Mouse (Mus musculus): ENCODE data around the gene Prep. TPM values are rescaled to one million over a fixed set of nuclear protein-coding genes. Genes with fewer than 3 reads are reported as not detected.
"Not testable (repeated sequence)": the region's sequence is repeated elsewhere in the genome, so short reads cannot be mapped to it uniquely, and the experiment has no call there.

The Prep gene
- polyA plus RNA-seq, 1 experiment: 5.2 TPM

DNA sequence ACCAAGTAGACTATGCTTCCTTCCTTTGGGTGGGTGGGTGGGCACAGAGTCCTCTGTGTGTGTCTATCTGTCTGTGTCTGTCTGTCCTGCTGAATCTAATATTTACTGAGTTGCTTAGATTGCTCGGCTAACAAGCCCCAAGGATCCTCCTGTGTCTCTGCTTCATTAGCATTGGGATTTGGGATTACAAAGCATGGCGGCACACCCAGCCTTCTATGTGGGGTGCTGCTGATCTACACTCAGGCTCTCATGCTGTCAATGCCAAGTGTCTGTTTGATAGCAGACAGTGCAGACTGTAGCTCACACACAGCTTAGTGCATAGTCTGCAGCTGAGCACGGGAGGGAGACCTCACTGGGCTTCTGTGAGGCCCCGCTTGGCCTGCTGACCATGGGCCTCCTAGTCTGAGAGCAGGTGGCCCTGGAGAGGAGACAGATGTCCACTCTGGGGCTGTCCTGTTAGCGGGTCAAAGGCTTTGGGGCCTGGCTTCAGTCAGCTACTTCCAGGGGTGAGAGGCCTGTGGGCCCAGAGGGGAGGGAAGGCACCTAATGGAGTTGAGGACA is 8.6 kb downstream of the Prep start:
- Histone ChIP-seq H3K36me3 (ENCODE audit: control insufficient read depth, insufficient read depth, low read length) (peaks cover 15% of the 10 kb centered on the region), H3K4me3 (ENCODE audit: low read depth, low read length) (no peak overlapping the region), H3K27ac (ENCODE audit: insufficient read depth, low read depth, low read length) (no peak overlapping the region), H3K27me3 (ENCODE audit: control insufficient read depth, insufficient read depth, low read length) (no peaks in the 10 kb centered on the region), H3K4me1 (ENCODE audit: control insufficient read depth, insufficient read depth, insufficient read length, low read length) (peaks cover 6% of the 10 kb centered on the region)
- no peak for TF ChIP-seq POLR2A (IDR thresholded peaks at IDR 0.05; ENCODE audit: low read depth, low read length)
- no peak for TF ChIP-seq CTCF (IDR thresholded peaks at IDR 0.05; ENCODE audit: extremely low read depth, insufficient read length, insufficient replicate concordance, low read depth, low read length)
- 82% methylated on average over 5 of the region's 5 CpGs for WGBS

DNA sequence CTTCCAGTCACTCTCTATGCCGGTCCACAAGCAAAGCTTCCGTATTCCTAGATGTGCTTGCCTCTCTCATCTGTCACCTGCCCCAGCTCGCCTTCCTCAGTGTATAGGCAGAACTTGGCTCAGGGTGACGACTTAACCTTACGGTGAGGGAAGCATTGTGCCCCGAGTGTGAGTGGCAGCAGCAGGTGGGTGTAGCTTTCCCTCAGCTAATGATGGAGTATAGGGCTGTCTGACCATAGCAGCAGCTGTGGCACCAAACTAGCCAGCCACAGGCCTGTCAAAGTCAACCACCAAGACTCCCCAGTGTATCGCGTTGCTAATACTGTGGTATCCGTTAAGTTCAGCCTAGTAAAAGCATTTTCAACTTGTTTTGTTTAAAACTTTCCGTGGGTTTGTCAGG is 9.6 kb downstream of the Prep start:
- Histone ChIP-seq H3K36me3 (ENCODE audit: control insufficient read depth, insufficient read depth, low read length) (peaks cover 17% of the 10 kb centered on the region), H3K27ac (ENCODE audit: insufficient read depth, low read depth, low read length) (no peak overlapping the region), H3K4me3 (ENCODE audit: low read depth, low read length) (no peak overlapping the region), H3K4me1 (ENCODE audit: control insufficient read depth, insufficient read depth, insufficient read length, low read length) (peaks cover under 1% of the 10 kb centered on the region; the same call in 1 of the 2 replicates), H3K27me3 (ENCODE audit: control insufficient read depth, insufficient read depth, low read length) (no peaks in the 10 kb centered on the region)
- TF ChIP-seq CTCF (IDR thresholded peaks at IDR 0.05; ENCODE audit: extremely low read depth, insufficient read length, insufficient replicate concordance, low read depth, low read length): no peak
- no peak for TF ChIP-seq POLR2A (IDR thresholded peaks at IDR 0.05; ENCODE audit: low read depth, low read length)
- WGBS: 84% methylated on average over 10 of the region's 10 CpGs

DNA sequence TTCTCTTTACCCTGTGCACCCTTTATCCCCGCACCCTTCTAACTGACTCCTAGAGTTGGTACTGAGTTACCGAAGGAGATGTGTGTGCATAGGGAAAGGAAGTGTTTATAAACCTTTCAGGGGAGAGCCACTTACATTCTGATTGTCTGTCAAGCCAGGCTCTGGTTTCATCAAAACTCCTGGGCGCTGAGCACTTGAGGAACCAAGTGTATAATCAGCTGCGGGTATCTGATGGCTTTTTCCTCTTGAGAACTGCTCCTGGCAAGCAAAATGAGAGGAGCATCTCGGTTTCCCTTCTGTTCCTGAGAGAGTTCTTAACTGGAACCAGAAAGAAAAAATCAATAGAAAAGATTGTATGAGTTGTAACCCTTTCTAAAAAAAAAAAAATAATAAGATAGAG is 10.3 kb downstream of the Prep start:
- TF ChIP-seq POLR2A (IDR thresholded peaks at IDR 0.05; ENCODE audit: low read depth, low read length): no peak
- TF ChIP-seq CTCF (IDR thresholded peaks at IDR 0.05; ENCODE audit: extremely low read depth, insufficient read length, insufficient replicate concordance, low read depth, low read length): no peak
- no peak overlapping the region for H3K4me3 ChIP-seq (ENCODE audit: low read depth, low read length)
- no peaks in the 10 kb centered on the region for H3K27me3 ChIP-seq (ENCODE audit: control insufficient read depth, insufficient read depth, low read length)
- peaks cover 18% of the 10 kb centered on the region for H3K36me3 ChIP-seq (ENCODE audit: control insufficient read depth, insufficient read depth, low read length)
- WGBS: 70% methylated on average over 5 of the region's 5 CpGs
- no peak overlapping the region for H3K27ac ChIP-seq (ENCODE audit: insufficient read depth, low read depth, low read length)
- H3K4me1 ChIP-seq (ENCODE audit: control insufficient read depth, insufficient read depth, insufficient read length, low read length): no peaks in the 10 kb centered on the region

DNA sequence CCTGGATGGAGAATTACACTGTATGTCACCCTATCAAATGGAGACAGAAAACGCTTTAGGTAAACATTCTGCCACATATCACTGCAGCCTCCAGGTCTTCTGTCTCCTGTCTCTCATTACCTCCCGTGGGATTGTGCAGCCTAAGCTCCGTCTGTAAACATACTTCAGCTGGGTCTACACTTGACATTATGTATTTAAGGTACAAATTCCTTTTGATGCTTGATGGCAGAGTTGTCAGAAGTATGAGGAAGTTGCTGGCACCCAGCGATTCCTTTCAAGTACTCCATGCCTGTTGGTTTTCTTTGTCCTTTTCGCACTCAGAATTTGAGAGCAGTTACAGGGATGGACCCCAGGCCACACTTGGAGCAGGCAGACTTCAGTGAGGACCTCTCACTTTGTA is 12.8 kb downstream of the Prep start:
- H3K4me3 ChIP-seq (ENCODE audit: low read depth, low read length): no peak overlapping the region
- H3K27me3 ChIP-seq (ENCODE audit: control insufficient read depth, insufficient read depth, low read length): no peaks in the 10 kb centered on the region
- no peaks in the 10 kb centered on the region for H3K4me1 ChIP-seq (ENCODE audit: control insufficient read depth, insufficient read depth, insufficient read length, low read length)
- H3K27ac ChIP-seq (ENCODE audit: insufficient read depth, low read depth, low read length): no peak overlapping the region
- H3K36me3 ChIP-seq (ENCODE audit: control insufficient read depth, insufficient read depth, low read length): peaks cover 6% of the 10 kb centered on the region; the same call in 1 of the 2 replicates
- TF ChIP-seq POLR2A (IDR thresholded peaks at IDR 0.05; ENCODE audit: low read depth, low read length) (no peak), CTCF (IDR thresholded peaks at IDR 0.05; ENCODE audit: extremely low read depth, insufficient read length, insufficient replicate concordance, low read depth, low read length) (no peak)
- WGBS: 48% methylated on average over 5 of the region's 5 CpGs

DNA sequence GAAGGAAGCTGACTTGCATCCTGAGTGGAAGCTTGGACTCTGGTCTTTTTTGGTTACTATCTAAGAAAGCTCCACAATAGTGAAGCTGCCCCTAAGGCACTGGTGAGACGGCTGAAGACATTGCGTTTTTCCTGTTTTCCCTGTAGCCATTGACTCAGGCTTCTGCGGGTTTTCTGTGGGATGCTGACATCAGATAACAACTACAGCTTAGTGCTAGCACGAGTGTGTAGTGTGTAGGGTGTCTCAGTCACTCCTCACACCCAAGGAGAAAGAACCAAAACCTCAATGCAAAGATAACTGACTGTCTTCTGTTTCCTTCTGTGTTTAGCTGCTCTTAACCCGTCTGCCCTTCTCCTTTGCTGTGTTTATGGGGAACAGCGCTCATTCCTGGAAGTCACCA is 13.5 kb downstream of the Prep start:
- Histone ChIP-seq H3K36me3 (ENCODE audit: control insufficient read depth, insufficient read depth, low read length) (peaks cover 5% of the 10 kb centered on the region; the same call in 1 of the 2 replicates), H3K4me1 (ENCODE audit: control insufficient read depth, insufficient read depth, insufficient read length, low read length) (no peaks in the 10 kb centered on the region), H3K27me3 (ENCODE audit: control insufficient read depth, insufficient read depth, low read length) (no peaks in the 10 kb centered on the region), H3K4me3 (ENCODE audit: low read depth, low read length) (no peak overlapping the region), H3K27ac (ENCODE audit: insufficient read depth, low read depth, low read length) (no peak overlapping the region)
- TF ChIP-seq CTCF (IDR thresholded peaks at IDR 0.05; ENCODE audit: extremely low read depth, insufficient read length, insufficient replicate concordance, low read depth, low read length) (no peak), POLR2A (IDR thresholded peaks at IDR 0.05; ENCODE audit: low read depth, low read length) (no peak)
- 76% methylated on average over 6 of the region's 6 CpGs for WGBS

DNA sequence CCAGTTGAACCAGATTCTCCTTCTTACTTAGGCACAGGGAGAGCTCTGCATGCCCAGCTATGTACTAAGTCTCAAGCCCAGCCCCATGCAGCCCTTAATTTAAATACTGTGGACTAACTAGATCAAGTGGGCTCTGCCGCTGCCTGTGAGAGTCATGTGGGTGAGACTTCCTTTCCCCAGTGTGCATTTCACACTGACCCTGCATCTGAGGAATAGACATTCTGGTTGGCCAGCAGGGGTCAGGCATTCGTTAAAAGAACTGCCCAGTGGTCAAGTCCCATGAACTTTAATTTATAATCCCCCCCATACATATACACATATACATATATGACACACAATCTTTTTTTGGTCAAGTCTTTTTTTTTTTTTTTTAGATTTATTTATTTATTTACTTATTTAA is 15.7 kb downstream of the Prep start:
- TF ChIP-seq POLR2A (IDR thresholded peaks at IDR 0.05; ENCODE audit: low read depth, low read length) (no peak), CTCF (IDR thresholded peaks at IDR 0.05; ENCODE audit: extremely low read depth, insufficient read length, insufficient replicate concordance, low read depth, low read length) (no peak)
- Histone ChIP-seq H3K27me3 (ENCODE audit: control insufficient read depth, insufficient read depth, low read length) (no peaks in the 10 kb centered on the region), H3K4me1 (ENCODE audit: control insufficient read depth, insufficient read depth, insufficient read length, low read length) (no peaks in the 10 kb centered on the region), H3K4me3 (ENCODE audit: low read depth, low read length) (no peak overlapping the region), H3K36me3 (ENCODE audit: control insufficient read depth, insufficient read depth, low read length) (peaks cover 5% of the 10 kb centered on the region; the same call in 1 of the 2 replicates), H3K27ac (ENCODE audit: insufficient read depth, low read depth, low read length) (no peak overlapping the region)
- WGBS: 71% methylated on average over 2 of the region's 2 CpGs

DNA sequence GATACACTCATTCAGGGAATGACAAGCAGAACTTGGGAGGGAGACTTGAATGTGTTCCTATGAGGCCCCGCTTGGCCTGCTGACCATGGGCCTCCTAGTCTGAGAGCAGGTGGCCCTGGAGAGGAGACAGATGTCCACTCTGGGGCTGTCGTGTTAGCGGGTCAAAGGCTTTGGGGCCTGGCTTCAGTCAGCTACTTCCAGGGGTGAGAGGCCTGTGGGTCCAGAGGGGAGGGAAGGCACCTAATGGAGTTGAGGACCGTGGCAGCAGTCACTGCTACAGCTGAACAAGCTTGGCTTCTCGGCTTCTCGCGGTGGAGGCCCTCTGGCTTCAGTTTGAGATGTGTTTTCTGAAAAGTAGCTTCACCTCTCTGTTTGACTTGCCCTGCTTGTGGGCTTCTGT is 17.0 kb downstream of the Prep start:
- H3K36me3 ChIP-seq (ENCODE audit: control insufficient read depth, insufficient read depth, low read length); H3K4me1 ChIP-seq (ENCODE audit: control insufficient read depth, insufficient read depth, insufficient read length, low read length); H3K27me3 ChIP-seq (ENCODE audit: control insufficient read depth, insufficient read depth, low read length); H3K4me3 ChIP-seq (ENCODE audit: low read depth, low read length); H3K27ac ChIP-seq (ENCODE audit: insufficient read depth, low read depth, low read length): not testable (repeated sequence)
- WGBS: 77% methylated on average over 7 of the region's 7 CpGs

DNA sequence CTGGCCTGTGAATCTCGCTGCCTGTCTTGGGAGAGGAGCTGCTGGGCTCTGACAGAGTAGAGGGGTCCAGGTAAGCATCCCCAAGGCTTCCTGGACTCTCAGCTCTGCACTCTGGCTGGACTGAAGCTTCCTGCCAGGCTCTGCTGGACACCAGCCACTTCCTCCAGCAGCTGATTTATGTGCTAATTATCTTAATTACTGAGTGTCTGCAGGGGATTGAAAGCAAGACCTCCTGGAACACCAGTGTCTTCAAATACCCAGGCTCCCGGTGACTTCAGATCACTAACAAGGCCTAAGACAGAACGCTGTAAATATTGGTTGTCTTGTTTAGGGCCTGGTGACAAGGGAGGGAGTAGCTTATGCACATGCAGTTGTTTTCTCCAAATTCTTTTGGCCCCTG is 17.5 kb downstream of the Prep start:
- H3K36me3 ChIP-seq (ENCODE audit: control insufficient read depth, insufficient read depth, low read length): peaks cover 4% of the 10 kb centered on the region
- H3K4me1 ChIP-seq (ENCODE audit: control insufficient read depth, insufficient read depth, insufficient read length, low read length): no peaks in the 10 kb centered on the region
- TF ChIP-seq POLR2A (IDR thresholded peaks at IDR 0.05; ENCODE audit: low read depth, low read length) (no peak), CTCF (IDR thresholded peaks at IDR 0.05; ENCODE audit: extremely low read depth, insufficient read length, insufficient replicate concordance, low read depth, low read length) (no peak)
- no peak overlapping the region for H3K4me3 ChIP-seq (ENCODE audit: low read depth, low read length)
- WGBS: 71% methylated on average over 3 of the region's 3 CpGs
- no peak overlapping the region for H3K27ac ChIP-seq (ENCODE audit: insufficient read depth, low read depth, low read length)
- H3K27me3 ChIP-seq (ENCODE audit: control insufficient read depth, insufficient read depth, low read length): no peaks in the 10 kb centered on the region

All from small intestine, adult 2 months (tissue).